Mouse (Mus musculus): Measurements from ENCODE around the gene Ppp1r18. TPM values are rescaled to one million over a fixed set of nuclear protein-coding genes. Genes with fewer than 3 reads are reported as not detected.
"Not testable (repeated sequence)": the region's sequence is repeated elsewhere in the genome, so short reads cannot be mapped to it uniquely, and the experiment has no call there.

The Ppp1r18 gene
- polyA plus RNA-seq, 1 experiment: 11.1 TPM

- H3K27ac ChIP-seq (ENCODE audit: insufficient read depth, low read length): peak overlapping the region; percentile 54; the same call in 1 of the 2 replicates
- peaks cover 3% of the 10 kb centered on the region; the same call in 1 of the 2 replicates for H3K4me1 ChIP-seq (ENCODE audit: control insufficient read depth, insufficient read depth, low read length)
- TF ChIP-seq POLR2A (IDR thresholded peaks at IDR 0.05; ENCODE audit: extremely low read depth, insufficient read depth, low read length): no peak
- peak; percentile 80 for TF ChIP-seq CTCF (IDR thresholded peaks at IDR 0.05; ENCODE audit: extremely low read depth, insufficient read depth, low read length)
- H3K4me3 ChIP-seq (ENCODE audit: insufficient read depth, low read length): peak overlapping the region; percentile 75
These were observed 29.0 kb upstream of the Ppp1r18 start for GRCm38 (mm10) chr17:35836178-35836965.

- Histone ChIP-seq H3K27ac (ENCODE audit: insufficient read depth, low read length) (peak overlapping the region; percentile 83), H3K4me1 (ENCODE audit: control insufficient read depth, insufficient read depth, low read length) (peaks cover 3% of the 10 kb centered on the region; the same call in 1 of the 2 replicates), H3K4me3 (ENCODE audit: insufficient read depth, low read length) (peak overlapping the region; percentile 75)
- 0 out of 2 replicates have a peak, but pooled peaks have one; percentile 32 for TF ChIP-seq POLR2A (IDR thresholded peaks at IDR 0.05; ENCODE audit: extremely low read depth, insufficient read depth, low read length)
- TF ChIP-seq CTCF (IDR thresholded peaks at IDR 0.05; ENCODE audit: extremely low read depth, insufficient read depth, low read length): no peak
These were observed 28.4 kb upstream of the Ppp1r18 start for GRCm38 (mm10) chr17:35836991-35837422.

- peak overlapping the region; percentile 75 for H3K4me3 ChIP-seq (ENCODE audit: insufficient read depth, low read length)
- H3K4me1 ChIP-seq (ENCODE audit: control insufficient read depth, insufficient read depth, low read length): peaks cover 3% of the 10 kb centered on the region; the same call in 1 of the 2 replicates
- peak overlapping the region; percentile 83 for H3K27ac ChIP-seq (ENCODE audit: insufficient read depth, low read length)
- no peak for TF ChIP-seq CTCF (IDR thresholded peaks at IDR 0.05; ENCODE audit: extremely low read depth, insufficient read depth, low read length)
- TF ChIP-seq POLR2A (IDR thresholded peaks at IDR 0.05; ENCODE audit: extremely low read depth, insufficient read depth, low read length): no peak
These were observed 27.9 kb upstream of the Ppp1r18 start for GRCm38 (mm10) chr17:35837487-35837886.

- TF ChIP-seq CTCF (IDR thresholded peaks at IDR 0.05; ENCODE audit: extremely low read depth, insufficient read depth, low read length) (no peak), POLR2A (IDR thresholded peaks at IDR 0.05; ENCODE audit: extremely low read depth, insufficient read depth, low read length) (peak; percentile 96)
- Histone ChIP-seq H3K27ac (ENCODE audit: insufficient read depth, low read length) (peak within 1 kb of the TSS; percentile 83), H3K4me3 (ENCODE audit: insufficient read depth, low read length) (peak within 1 kb of the TSS; percentile 75), H3K4me1 (ENCODE audit: control insufficient read depth, insufficient read depth, low read length) (peaks cover 3% of the 10 kb centered on the region; the same call in 1 of the 2 replicates)
These were observed 27.3 kb upstream of the Ppp1r18 start, which contains the start of gene Tubb5 for GRCm38 (mm10) chr17:35838122-35838544. Tubb5 (minus strand) TSS chr17:35838306.

- no peak overlapping the region for H3K27ac ChIP-seq (ENCODE audit: insufficient read depth, low read length)
- no peak overlapping the region; the same call in 1 of the 2 replicates for H3K4me3 ChIP-seq (ENCODE audit: insufficient read depth, low read length)
- H3K4me1 ChIP-seq (ENCODE audit: control insufficient read depth, insufficient read depth, low read length): peaks cover 3% of the 10 kb centered on the region; the same call in 1 of the 2 replicates
- TF ChIP-seq CTCF (IDR thresholded peaks at IDR 0.05; ENCODE audit: extremely low read depth, insufficient read depth, low read length) (no peak), POLR2A (IDR thresholded peaks at IDR 0.05; ENCODE audit: extremely low read depth, insufficient read depth, low read length) (no peak)
These were observed 26.8 kb upstream of the Ppp1r18 start for GRCm38 (mm10) chr17:35838570-35838969.

GRCm38 (mm10) chr17:35839002-35839401, 26.4 kb upstream of the Ppp1r18 start:
- H3K4me3 ChIP-seq (ENCODE audit: insufficient read depth, low read length); H3K4me1 ChIP-seq (ENCODE audit: control insufficient read depth, insufficient read depth, low read length); H3K27ac ChIP-seq (ENCODE audit: insufficient read depth, low read length): not testable (repeated sequence)

GRCm38 (mm10) chr17:35840561-35840960, 24.8 kb upstream of the Ppp1r18 start:
- no peaks in the 10 kb centered on the region for H3K4me1 ChIP-seq (ENCODE audit: control insufficient read depth, insufficient read depth, low read length)
- H3K4me3 ChIP-seq (ENCODE audit: insufficient read depth, low read length): peak overlapping the region; percentile 29; the same call in 1 of the 2 replicates
- no peak for TF ChIP-seq POLR2A (IDR thresholded peaks at IDR 0.05; ENCODE audit: extremely low read depth, insufficient read depth, low read length)
- no peak for TF ChIP-seq CTCF (IDR thresholded peaks at IDR 0.05; ENCODE audit: extremely low read depth, insufficient read depth, low read length)
- H3K27ac ChIP-seq (ENCODE audit: insufficient read depth, low read length): no peak overlapping the region

- TF ChIP-seq CTCF (IDR thresholded peaks at IDR 0.05; ENCODE audit: extremely low read depth, insufficient read depth, low read length) (no peak), POLR2A (IDR thresholded peaks at IDR 0.05; ENCODE audit: extremely low read depth, insufficient read depth, low read length) (peak; percentile 77)
- Histone ChIP-seq H3K4me3 (ENCODE audit: insufficient read depth, low read length) (peak within 1 kb of the TSS; percentile 52), H3K4me1 (ENCODE audit: control insufficient read depth, insufficient read depth, low read length) (no peaks in the 10 kb centered on the region), H3K27ac (ENCODE audit: insufficient read depth, low read length) (no peak within 1 kb of the TSS)
These were observed 24.1 kb upstream of the Ppp1r18 start, which contains the start of gene Mdc1 for GRCm38 (mm10) chr17:35841076-35841950. Mdc1 (plus strand) TSS chr17:35841515.

GRCm38 (mm10) chr17:35842006-35842405, 23.4 kb upstream of the Ppp1r18 start:
- H3K4me3 ChIP-seq (ENCODE audit: insufficient read depth, low read length): peak overlapping the region; percentile 52
- TF ChIP-seq POLR2A (IDR thresholded peaks at IDR 0.05; ENCODE audit: extremely low read depth, insufficient read depth, low read length) (no peak), CTCF (IDR thresholded peaks at IDR 0.05; ENCODE audit: extremely low read depth, insufficient read depth, low read length) (no peak)
- H3K27ac ChIP-seq (ENCODE audit: insufficient read depth, low read length): no peak overlapping the region
- H3K4me1 ChIP-seq (ENCODE audit: control insufficient read depth, insufficient read depth, low read length): no peaks in the 10 kb centered on the region

Data from cortical plate, adult 2 months (tissue).